Mouse (Mus musculus) layer of hippocampus, adult 9-11 months (tissue): ENCODE measurements around the gene Nlrx1.

Source experiments
- DNase-seq: peaks from one replicate; pipeline ENCODE4 v3.0.0; 2022

The Nlrx1 gene

GRCm38 (mm10) chr9:44267319-44268026 lies 926 bp downstream of the Nlrx1 start:
- DNase-seq, result no peak

DNA sequence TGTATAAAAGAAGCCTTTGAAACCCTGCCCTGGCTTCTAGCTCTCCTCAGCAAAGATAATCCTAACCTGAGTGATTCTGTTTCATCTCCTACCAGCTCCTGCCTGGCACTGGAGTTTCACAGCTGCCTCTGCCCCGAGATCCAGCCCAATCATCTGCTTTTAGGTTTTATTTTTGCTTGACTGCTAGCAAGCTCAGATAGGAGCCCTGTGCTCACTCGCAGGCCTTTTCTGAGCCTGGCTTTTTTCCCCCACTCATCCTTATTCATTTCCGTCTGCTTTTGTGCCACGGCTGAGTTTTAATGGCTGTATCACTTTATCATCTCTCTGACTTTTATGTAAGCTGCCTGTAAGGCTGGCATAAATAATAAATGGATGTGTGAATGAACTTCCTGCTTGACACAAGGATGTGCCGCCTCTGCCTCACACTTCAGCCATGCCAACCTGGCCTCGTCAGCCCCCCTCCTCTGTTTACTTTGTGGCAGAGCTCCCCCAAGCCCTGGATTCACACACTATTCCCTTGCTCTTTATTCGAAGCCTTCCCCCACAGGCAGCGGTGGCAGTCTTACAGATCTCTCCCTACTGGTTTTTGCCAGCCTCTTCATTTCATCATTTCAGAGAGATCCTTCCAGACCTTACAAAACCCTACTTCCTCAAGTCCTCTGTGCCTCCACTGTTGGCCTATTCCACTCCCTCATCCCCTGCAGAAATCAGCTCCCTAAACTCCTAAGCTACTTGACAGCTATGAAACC lies 1.7 kb downstream of the Nlrx1 start:
- peak; percentile 51 for DNase-seq

DNA sequence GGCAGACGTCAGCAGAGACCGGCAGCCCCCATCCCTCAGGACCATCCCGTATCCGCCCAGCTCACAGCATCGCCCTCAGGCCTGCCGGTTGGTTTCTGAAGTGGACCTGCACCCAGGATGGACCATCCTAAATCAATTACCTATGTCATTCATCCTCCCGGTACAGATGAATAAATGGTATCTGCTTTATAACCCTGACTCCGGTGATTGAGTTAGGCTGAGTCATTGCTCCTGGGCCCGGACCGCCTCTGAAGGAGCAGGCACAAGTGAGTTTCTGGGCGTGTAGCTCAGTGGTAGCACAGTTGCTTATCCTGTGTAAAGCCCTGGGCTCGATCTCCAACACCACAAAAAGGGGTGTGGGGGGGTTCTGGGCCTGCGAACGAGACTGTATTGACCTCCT lies 7.0 kb downstream of the Nlrx1 start:
- no peak for DNase-seq

DNA sequence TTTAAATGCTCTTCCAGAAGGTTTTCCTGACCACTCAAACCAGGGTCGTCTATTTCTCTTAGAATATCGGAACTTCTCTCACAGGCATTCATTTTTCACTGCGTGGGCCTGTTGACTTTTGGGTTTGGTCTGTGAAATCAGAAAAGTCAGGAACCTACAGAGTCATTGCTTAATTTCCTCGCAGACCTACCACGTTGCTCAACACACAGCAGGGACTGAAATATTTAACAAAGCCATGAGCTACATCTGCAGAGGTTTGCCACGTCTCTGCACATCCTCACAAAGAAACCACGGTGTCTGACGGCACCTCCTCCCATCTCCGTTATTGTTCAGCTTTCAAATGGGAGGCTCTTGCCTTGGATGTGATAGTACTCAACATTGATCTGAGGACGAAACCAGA lies 9.4 kb downstream of the Nlrx1 start:
- no peak for DNase-seq

GRCm38 (mm10) chr9:44256213-44256612 lies 12.2 kb downstream of the Nlrx1 start:
- DNase-seq, result no peak

GRCm38 (mm10) chr9:44255136-44255521 lies 13.3 kb downstream of the Nlrx1 start:
- DNase-seq, result no peak

DNA sequence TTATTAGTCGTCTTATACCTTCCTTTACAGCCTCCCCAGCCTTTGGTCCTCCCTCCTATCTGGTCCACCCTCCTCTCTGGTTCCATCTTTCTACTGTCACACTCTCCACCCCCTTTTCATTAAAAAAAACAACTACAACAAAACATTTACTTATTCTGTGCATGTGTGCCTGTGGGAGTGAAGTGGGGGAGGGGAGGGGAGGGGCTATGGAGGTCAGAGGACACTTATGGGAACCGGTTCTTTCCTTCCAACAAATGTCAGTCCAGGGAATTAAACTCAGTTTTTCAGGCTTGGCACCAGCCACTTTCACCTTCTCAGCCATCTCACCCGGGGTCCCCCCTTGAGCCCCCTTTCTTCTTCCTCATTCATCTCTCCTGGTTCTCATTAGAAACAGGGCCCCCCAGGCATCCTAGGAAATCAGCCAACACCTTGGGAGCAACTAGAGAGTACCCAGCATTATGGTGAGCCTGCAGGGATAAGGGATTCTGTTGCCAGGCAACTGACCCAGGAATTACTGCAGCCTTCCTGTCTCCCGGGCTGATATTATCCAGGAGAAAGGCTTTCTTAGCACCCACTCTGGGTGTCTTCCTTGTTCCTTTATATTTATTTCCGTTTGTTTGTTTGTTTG lies 13.8 kb downstream of the Nlrx1 start:
- no peak for DNase-seq

DNA sequence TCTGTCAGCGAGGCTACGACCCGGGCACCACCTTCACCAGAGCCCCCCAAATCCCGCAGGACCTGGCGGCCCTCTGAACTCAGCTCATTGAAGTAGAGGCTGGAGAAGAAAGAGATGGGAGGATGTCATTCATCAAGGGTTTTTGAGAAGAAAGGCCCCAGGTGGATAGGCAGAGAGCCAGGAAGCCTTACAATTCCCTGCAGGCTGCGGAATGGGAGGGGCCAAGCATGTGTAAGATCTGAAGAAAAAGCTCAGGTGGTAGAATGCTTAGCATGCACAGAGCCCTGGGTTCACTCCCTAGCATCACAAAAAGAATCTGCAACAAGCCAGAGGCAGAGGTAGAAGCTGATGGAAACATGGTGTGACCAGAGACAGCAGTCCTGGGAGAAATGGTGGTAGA lies 15.0 kb downstream of the Nlrx1 start:
- no peak for DNase-seq

GRCm38 (mm10) chr9:44251314-44251713 lies 17.1 kb downstream of the Nlrx1 start, which contains the start of gene Pdzd3:
Gene Pdzd3 (minus strand): TSS chr9:44251471.
- no peak for DNase-seq

- DNase-seq, result peak; percentile 76
Observed at GRCm38 (mm10) chr9:44250445-44250844, 18.0 kb downstream of the Nlrx1 start.

- peak; percentile 78 for DNase-seq
Observed at GRCm38 (mm10) chr9:44249181-44250146, 18.9 kb downstream of the Nlrx1 start.

DNA sequence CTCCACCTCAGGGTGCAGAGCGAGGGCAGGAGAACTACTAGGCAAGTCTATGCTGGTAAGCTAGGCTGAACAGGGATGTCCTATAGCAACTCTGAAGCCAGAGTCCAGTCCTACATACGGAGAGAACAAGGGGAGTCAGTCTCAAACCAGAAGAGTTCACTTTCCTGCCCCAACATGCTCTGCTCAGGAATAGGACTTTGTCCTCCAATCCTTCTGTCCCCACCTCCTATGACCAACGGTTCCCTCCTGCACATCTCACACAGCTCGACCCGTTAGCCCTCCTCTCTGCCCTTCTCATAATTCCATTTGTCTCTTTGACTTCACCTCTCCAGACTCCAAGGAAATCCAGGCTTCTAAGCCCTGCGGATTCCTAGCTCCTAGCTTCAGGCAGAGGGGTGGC lies 20.5 kb downstream of the Nlrx1 start:
- no peak for DNase-seq

DNA sequence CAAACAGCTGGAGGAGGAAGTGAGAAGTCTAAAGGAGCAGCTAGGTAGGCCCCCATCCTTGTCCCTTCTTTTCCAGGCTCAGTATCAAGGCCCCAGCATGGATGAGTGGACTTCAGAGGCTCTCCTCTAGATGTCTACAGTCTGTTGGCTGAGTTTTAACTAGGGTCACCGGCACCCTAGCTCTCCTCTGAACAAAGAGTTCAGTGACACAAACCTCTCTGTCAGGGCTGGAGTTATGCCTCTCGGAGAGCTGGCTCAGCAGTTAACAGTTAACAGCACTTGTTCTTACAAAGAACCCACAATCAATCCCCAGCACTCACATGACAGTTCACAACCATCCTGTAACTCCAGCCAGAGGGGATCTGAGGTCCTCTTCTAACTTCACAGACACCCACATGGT lies 24.8 kb downstream of the Nlrx1 start:
- no peak for DNase-seq

DNA sequence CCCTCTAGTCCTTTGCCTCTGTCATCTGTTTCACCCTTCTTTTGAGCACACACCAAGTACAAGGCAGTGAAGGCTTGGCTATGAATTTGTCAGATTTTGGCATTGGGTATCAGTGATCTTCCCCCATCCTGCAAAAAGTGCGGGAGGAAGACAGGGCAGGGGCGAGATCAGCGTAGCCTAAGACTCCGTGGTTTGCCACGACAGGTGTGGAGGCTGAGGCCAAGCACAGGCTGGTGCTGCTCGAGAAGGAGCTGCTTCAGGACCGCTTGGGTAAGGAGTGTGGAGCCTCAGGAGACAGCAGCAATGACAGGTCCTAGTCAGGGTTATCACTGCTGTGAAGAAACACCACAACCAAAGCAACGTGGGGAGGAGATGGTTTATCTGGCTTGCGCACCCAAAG lies 27.0 kb downstream of the Nlrx1 start:
- no peak for DNase-seq

DNA sequence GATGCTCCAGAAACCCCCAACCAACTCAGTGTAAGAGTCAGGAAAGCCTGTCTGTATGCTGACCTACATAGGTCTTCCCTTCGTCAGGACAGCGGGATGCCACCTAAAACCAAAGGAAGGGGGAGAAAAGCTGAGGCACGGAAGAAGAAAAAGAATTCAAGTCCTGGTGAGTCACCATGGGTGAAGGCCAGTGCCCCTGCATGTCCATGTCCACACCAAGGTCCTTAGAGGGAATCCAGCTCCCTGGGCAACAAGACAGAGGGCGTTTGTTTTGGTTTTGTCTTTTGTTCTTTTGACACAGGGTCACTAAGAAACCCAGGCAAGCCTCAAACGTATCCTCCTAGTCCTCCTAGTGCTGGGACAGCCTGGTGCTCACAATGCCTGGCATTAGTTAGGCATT lies 27.5 kb downstream of the Nlrx1 start:
- DNase-seq, result peak; percentile 32

DNA sequence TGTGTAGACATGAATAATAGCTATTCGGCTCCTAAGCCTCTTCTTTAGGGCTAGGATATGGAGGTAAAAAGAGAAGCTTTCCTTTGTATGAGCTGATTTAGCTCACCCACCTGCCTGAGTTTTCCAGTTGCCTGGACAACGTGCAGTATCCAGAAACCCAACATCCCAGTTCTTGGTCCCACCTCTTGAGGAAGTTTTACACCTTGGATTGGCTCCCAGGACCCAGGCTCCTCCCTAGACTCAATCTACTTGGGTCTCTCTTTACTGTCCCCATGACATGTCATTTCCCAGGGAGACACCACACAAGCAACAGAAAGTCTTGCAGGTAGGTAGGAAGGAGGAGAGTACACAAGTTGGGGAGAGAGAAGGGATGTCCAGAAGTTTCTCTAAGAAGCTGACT lies 28.0 kb downstream of the Nlrx1 start, which contains the start of gene Ccdc153:
Gene Ccdc153, plus strand, starts transcription at position 278 of the 400 bp plus-strand sequence.
- DNase-seq, result no peak

DNA sequence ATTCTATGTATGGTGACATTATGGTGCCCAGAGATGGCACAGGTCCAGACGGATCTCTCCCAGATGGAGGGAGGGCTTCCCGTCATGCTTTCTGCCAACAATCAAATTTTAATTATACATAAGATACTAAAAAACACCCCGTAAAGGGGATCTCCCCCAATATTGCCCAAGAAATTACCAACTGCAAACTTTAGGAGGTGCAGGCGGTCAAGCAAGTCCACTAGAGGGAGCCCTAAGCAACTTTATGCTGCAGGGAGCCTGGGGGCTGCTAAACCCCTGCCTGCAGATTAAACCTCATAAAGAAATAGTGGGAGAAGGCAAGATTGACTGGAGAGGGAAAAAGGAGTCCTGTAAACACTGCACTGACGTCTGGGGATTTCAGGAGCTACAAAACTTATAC lies 29.0 kb downstream of the Nlrx1 start:
- DNase-seq, result no peak

- DNase-seq, result no peak
Observed at GRCm38 (mm10) chr9:44238501-44239190, 29.8 kb downstream of the Nlrx1 start.

DNA sequence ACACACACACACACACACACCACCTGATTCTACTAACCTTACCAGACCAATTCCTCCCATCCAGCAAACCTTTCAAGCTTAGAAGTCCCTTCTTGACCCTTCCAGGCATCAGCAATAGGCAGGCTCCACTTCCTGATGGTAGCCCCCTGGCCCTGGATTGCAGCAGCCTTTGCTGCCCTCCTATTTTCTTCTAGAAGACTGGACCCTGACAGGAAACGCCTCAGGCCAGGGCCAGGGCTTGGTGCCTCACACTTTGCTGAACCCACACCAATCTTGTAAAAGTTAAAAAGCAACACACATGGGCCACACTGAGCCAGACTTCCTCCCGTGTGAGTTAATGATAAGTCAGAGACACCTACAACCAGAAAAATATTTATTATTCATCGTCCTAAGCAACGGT lies 31.3 kb downstream of the Nlrx1 start:
- DNase-seq, result no peak

- DNase-seq, result no peak
Observed at GRCm38 (mm10) chr9:44236601-44237000, 31.8 kb downstream of the Nlrx1 start.

DNA sequence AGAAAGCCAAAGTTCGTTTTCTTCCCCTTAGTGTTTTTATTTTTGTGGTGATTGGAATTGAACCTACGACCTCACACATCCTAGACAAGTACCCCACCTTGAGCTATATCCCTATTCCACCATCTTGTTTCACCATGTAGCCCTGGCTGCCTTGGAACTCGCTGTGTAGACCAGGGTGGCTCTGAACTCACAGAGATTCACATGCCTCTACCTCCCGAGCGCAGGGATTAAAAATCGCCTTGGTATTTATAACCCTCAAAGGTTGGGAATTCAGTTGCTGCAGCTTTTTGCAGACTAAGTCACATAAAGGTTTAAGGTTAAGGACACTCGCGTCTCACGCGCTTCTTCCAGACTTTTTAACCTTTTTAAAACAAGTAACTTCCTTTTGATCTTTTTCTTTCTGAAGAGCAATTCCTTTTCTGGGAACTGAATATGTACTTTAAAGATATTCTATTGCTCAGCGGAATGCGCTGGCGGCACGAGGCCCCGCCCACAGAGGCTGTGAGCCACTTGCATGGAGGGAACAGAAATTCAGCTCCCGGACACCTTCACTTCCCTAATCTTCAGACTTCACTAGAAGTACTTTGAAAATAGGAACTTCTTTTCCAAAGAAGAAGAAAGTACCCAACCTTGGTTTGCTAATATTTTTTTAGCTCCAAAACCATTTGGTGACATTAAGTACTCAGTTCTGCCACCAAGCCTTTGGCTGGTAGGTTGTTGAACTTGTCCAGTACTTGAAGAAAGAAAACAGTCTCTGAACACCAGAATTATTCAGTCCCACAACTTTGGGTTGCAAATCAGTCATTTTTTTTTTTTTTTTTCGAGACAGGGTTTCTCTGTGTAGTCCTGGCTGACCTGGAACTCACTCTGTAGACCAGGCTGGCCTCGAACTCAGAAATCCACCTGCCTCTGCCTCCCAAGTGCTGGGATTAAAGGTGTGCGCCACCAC lies 33.6 kb downstream of the Nlrx1 start:
- DNase-seq, result peak; percentile 66
